Mouse (Mus musculus) 3T3-L1 (cell line): ENCODE data around the gene Tbkbp1.

Experiments
- DNase-seq: peaks from one replicate; pipeline ENCODE4 v3.0.0-alpha.2; 2015; ENCODE audit warnings: low read depth, low spot score

Gene Tbkbp1

GRCm38 (mm10) chr11:97127470-97128223 lies 23.6 kb downstream of the Tbkbp1 start:
- no peak for DNase-seq

- no peak for DNase-seq
Measured at GRCm38 (mm10) chr11:97126645-97127468, 24.4 kb downstream of the Tbkbp1 start.

GRCm38 (mm10) chr11:97124266-97125036 lies 26.8 kb downstream of the Tbkbp1 start:
- no peak for DNase-seq

- DNase-seq, result peak; percentile 57
Measured at GRCm38 (mm10) chr11:97123282-97123890, 27.9 kb downstream of the Tbkbp1 start.

GRCm38 (mm10) chr11:97120641-97121040 lies 30.7 kb downstream of the Tbkbp1 start:
- DNase-seq, result no peak

- no peak for DNase-seq
Measured at GRCm38 (mm10) chr11:97120221-97120620, 31.1 kb downstream of the Tbkbp1 start.

GRCm38 (mm10) chr11:97115797-97116196 lies 35.5 kb downstream of the Tbkbp1 start:
- no peak for DNase-seq

- no peak for DNase-seq
Measured at GRCm38 (mm10) chr11:97114671-97115601, 36.4 kb downstream of the Tbkbp1 start, which contains the start of gene Tbx21. TSS of gene Tbx21 (minus strand) at chr11:97115331.

- DNase-seq, result no peak
Measured at GRCm38 (mm10) chr11:97112519-97113125, 38.7 kb downstream of the Tbkbp1 start.

- no peak for DNase-seq
Measured at GRCm38 (mm10) chr11:97108976-97109375, 42.3 kb downstream of the Tbkbp1 start.

- DNase-seq, result no peak
Measured at GRCm38 (mm10) chr11:97104091-97104483, 47.2 kb downstream of the Tbkbp1 start.

- no peak for DNase-seq
Measured at GRCm38 (mm10) chr11:97103163-97104090, 47.9 kb downstream of the Tbkbp1 start.

GRCm38 (mm10) chr11:97101722-97102121 lies 49.6 kb downstream of the Tbkbp1 start:
- DNase-seq, result peak; percentile 53

- DNase-seq, result no peak
Measured at GRCm38 (mm10) chr11:97098791-97099190, 52.5 kb downstream of the Tbkbp1 start.

- DNase-seq, result no peak
Measured at GRCm38 (mm10) chr11:97094600-97094999, 56.7 kb downstream of the Tbkbp1 start.

GRCm38 (mm10) chr11:97086365-97086764 lies 64.9 kb downstream of the Tbkbp1 start:
- DNase-seq, result no peak
